Mouse (Mus musculus): ENCODE measurements at regions not wholly inside any gene's neighbourhood (a gene's known extent, or its start where the extent isn't known, plus 50 kb on each side); places are given as distances from the start of the nearest gene placed in this dataset.

GRCm38 (mm10) chr10:96708471-96708870, 91.7 kb downstream of the Btg1 start:
- TF ChIP-seq CTCF (IDR thresholded peaks at IDR 0.05; ENCODE audit: low read depth), result no peak
- no peak for TF ChIP-seq EP300 (IDR thresholded peaks at IDR 0.05; ENCODE audit: low read depth)

All from liver, embryonic 14.5 days (tissue).